Mouse (Mus musculus): ENCODE results near the gene Ak9.
"Not testable (repeated sequence)": the region's sequence is repeated elsewhere in the genome, so short reads cannot be mapped to it uniquely, and the experiment has no call there.

Ak9 gene

DNA sequence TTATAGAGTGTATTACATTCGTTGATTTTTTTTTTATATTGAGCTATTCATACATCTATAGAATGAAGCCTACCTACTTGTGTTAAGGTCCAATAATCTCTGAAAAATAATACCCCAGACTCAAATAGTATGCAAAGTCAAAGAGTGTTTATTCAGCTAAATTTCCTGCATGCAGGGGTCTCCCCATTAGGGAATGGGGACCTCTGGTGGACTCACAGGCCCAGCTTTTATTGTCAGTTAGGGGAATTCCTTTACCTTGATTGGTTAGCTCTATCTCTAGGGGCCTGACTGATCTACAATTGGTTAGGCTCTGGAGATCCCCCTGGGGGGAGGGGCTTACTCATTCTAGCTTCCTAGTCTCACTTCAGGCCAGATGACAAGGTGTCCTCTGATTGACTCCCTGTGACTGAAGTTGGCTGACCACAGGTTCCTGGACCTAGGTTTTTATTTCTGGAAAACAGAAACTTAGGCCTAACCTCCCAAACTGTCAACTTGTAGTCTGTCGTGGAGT is 28.8 kb downstream of the Ak9 start:
- peak; percentile 5 for DNase-seq (ENCODE audit: low read depth)

DNA sequence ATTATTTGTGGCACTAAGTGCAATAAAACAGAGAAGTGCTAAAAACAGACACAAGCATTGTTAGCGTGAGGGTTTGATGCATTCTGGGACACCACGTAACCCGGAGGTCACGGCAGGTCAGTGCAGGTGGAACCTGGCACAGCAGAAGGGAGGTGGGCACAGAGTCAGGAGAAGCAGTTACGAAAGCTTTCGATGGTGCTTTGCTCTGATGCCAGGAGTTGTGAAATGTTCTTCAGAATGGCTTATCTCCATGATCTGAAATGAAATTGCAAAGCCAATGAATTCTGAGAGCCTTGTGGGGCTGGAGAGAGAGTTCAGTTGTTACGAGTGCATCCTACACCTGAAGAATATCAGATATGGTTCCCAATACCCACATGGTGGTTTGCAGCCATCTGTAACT is 37.6 kb downstream of the Ak9 start:
- peak; percentile 7 for DNase-seq (ENCODE audit: low read depth)

DNA sequence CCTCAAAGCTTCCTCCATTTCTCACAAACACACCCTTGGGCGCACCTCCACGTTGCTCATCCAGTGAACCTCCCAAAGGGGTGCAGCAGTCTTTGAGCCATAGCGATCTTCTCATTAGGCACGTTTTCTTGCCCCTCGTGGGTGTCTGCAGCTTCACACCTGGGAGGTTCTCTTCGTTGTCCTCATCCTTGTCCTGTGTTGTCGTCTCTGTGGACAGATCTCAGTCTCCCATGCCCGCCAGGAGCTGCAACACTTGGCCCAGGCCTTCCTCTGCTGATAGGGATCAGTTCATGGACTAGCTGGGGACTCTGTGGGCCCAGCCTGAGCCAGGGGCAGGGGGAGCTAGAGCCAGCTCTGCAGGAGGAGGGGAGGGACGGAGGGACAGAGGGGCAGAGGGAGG is 61.3 kb downstream of the Ak9 start:
- no peak for DNase-seq (ENCODE audit: low read depth)

DNA sequence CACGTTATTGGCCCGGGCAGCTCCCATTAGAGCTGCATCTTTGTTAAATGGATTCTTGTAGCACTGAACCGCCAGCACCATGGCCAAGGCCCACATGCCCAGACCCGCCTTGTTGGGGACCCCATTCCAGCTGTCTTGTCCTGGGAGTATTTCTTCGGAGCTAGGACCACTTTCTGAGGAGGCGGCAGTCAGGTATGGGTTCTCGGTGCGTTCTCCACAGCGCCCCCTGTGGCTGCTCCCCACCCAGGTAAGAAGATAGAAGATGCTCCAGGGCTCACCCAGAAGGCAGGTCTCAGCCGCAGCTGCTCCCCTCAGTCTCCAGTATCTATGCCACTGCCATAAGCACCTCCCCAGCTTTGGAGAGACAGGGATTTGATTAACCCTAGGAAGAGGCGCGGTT is 76.7 kb downstream of the Ak9 start:
- no peak for DNase-seq (ENCODE audit: low read depth)

DNA sequence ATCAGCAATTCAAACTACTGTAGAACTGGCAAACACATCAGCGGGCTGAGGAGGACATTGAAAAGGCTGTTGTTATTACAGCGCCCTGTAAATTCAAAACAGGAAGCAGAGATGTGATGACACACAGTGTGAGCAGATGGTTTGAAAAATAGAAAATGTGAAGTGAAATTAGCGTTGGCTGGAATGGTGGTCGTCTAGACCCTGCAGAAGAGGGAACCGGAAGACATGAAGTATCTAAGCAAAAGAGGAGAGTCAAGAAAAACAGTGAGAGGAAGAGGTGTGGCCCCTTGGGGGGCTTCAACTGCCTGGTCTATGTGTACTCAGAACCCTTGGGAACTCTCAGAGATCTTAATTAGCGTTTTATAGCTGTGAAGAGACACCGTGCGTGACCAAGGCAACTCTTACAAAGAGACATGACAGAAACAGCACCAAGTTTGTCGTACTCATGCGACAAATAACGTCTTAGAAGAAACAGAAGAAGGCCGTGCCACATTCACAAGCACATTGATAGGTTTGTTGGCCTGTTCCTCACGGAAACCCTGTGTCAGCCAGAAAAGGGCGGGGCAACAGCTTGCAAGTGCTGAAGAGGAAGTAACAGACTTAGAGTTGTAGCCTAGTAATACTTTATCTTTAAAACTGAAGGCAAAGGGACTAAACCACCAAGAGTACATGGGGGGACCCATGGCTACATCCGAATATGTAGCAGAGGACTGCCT is 81.9 kb downstream of the Ak9 start:
- peak; percentile 75 for DNase-seq (ENCODE audit: low read depth)

DNA sequence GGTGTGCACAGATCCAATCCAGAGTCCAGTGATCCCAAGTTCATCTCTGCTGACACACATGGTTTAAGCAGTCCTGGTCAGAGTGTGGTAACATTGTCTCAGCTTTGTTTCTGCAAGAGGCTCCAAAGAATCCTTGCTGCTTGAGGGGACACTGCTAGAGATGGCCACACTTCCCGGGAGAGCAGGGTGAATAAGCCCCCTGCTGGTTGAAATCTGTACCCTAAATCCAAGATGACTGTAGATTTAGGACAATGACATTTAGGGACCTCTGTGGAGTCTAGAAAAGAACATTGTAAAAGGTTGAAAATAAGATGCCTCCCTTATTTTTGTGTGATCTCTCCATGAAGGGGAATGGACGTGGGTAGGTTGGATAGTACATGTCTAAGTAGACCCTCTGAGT is 89.8 kb downstream of the Ak9 start:
- DNase-seq (ENCODE audit: low read depth), result peak; percentile 28

DNA sequence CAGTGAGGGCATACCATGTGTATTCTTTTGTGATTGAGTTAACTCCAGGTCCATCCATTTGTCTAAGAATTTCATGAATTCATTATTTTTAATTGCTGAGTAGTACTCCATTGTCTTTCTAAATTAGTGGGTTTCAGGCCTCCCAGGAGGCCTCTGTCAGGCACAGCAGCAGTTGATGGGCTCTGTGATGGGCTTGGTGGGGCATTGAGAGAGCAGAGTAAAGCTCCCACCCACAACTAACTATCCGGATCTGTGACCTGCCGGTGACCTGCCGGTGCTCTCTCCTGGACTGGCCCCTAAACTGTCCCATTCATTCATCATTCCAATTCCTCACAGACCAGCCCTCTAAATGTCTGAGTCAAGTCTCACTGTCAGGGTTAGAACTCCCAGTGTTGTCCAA is 97.3 kb downstream of the Ak9 start:
- DNase-seq (ENCODE audit: low read depth), result no peak

DNA sequence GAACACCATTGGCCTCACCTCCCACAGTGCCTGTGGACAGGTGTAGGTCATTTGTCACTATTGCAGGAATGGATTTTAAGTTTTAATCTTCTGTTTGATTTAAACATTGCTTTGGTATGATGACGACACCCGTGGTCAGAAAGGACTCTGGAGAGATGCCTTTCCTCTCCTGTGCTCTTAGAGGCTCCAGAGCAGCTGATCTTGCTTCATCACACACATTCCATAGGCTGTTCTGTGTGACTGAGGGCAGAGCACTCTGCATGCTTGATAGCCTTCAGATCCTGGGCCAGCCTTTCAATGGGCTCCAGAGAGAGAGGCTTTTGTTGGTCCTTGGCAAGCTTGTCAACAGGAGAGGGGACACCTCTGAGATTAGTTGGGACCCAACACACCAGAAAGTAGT is 99.6 kb downstream of the Ak9 start:
- DNase-seq (ENCODE audit: low read depth), result no peak

DNA sequence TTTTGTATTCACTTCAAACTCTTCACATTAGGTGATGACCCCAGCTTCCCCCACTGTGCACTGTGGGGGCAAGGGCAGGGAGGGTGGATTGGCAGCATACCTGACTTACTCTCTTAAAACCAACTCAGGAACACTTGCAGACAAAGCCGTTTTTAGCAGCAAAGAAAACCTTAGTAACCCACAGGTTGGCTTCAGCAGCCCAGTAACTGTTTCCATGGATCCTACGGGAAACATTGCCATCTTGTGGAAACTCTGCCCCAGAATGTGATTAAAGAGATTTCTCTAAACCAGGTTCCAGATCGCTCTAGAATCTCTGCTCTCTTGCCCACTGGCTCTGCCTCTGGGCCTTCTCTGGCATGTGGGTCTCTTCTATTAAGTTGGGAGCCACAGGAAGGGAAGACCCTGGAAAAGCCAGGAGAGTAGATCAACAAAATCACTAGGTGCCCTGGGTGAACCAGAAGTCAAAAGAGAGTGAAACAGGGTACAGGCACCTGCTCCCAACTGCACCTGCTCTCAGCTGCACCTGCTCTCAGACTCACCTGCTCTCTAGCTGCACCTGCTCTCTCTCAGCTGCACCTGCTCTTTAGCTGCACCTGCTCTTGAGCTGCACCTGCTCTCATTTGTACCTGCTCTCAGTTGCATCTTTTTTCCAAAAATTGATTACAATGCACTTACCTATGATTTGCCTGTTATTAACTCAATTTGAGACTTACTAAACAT is 100.3 kb downstream of the Ak9 start:
- DNase-seq (ENCODE audit: low read depth), result no peak

DNA sequence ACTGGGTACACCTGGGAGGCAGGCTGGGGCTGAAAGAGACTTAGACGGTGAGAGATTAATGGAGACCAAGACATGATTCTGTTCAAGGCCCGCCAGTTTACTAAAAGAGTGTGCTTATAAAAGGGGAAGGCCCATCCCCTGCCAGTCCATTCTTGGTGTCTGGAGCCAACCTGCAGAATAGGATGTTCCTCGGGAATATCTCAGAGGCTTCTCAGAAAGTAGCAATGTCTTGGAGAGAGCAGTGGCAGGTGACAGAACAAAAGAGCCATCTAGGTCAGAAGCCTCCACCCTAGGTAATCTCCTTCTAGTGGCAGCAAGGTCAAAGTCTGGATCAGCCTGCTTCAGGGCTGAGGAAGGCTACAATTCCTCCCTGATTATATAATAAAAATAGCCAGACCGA is 106.4 kb downstream of the Ak9 start:
- not testable (repeated sequence) for DNase-seq (ENCODE audit: low read depth)

DNA sequence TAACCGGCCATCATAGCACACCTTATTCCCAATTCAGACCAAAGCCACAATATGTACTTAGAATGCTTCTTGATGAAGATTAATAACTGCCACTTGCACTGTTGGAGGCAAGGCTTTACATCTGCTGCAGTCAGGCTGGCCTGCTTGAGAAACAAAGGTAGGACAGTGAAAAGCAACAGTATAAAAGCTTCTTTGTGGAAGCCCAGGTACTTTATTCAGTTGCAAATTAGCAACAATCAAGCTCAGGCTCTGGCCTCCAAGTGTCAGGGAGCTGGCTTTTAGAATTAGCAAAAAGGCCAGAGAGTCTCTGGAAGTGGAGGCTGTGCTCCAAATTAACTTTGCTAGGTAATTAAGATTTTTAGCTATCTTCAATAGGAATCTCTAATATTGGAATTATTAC is 107.0 kb downstream of the Ak9 start:
- not testable (repeated sequence) for DNase-seq (ENCODE audit: low read depth)

DNA sequence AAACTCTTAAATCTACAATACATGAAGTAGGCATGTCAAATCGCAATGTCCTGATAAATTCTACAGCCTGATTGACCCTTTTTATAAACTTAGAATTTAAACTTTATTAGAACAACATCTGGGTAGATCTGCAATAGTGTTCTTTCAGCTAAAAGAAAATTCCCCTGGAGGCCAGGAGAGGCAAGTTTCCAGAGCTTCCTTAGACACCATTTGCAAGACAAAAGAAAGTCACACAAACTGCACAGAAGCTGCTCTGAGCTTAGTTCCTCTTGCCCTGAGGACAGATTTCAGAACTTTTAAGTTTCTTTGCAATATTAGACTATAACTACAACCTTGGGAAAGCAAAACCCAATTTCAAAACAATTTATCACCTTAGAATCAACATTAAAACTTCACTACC is 109.7 kb downstream of the Ak9 start:
- DNase-seq (ENCODE audit: low read depth), result not testable (repeated sequence)

DNA sequence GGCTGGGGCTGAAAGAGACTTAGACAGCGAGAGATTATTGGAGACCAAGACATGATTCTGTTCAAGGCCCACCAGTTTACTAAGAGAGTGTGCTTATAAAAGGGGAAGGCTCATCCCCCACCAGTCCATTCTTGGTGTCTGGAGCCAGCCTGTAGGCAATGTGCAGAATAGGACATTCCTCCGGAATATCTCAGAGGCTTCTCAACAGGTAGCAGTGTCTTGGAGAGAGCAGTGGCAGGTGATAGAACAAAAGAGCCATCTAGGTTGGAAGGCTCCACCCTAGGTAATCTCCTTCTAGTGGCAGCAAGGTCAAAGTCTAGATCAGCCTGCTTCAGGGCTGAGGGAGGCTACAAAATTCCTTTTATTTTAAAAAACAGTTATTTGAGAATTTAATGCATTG is 111.6 kb downstream of the Ak9 start:
- DNase-seq (ENCODE audit: low read depth), result not testable (repeated sequence)

DNA sequence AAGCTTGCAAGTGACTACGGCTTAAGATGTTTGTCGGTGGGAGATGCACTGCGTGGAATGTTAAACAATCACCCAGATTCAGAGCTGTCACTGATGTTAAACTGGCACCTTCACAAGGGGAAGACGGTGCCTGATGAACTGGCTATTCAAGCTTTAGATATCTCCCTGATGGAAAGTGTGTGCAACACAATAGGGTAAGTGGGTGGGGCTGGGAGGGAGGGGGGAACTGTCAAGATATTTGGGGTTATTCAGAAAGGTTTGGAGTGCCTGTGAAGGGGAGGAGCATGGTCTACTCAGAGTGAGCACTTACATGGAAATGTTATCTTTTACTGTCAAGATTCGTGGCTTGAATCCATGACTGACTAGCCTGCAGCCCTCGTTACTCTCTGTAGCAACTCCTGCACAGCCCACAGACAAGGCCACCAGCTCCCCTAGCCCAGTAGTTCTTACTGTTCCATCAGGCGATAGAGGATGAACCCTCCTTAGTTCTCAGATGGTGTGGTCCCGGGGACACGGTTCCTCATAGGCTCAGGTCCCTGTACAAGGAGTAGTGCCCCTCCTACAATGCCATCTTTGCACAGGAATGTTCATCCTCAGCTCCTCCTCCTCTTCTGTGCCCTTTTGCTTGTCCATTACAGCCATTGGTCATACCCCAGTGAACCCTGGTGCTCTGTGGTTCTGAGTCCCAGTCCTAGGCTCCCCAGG is 116.9 kb downstream of the Ak9 start:
- no peak for DNase-seq (ENCODE audit: low read depth)

DNA sequence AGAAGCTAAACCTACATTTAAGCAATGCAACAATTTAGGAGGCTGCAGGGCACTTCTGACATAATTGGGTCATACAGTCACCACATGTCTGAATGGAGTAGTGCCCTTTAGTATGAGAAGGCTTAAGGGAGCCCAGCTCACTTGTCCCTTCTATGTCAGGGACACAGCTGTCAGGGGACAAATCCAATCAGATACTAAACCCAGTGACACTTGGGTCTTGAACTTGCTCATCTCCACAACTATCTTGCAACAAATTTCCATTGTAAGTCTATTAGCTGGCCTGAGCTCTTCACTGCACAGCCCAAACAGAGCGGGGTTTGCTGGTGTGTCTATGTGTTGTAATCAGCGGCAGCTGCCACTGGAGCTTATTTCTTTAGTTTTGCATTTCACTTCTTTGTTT is 119.9 kb downstream of the Ak9 start:
- DNase-seq (ENCODE audit: low read depth), result no peak

DNA sequence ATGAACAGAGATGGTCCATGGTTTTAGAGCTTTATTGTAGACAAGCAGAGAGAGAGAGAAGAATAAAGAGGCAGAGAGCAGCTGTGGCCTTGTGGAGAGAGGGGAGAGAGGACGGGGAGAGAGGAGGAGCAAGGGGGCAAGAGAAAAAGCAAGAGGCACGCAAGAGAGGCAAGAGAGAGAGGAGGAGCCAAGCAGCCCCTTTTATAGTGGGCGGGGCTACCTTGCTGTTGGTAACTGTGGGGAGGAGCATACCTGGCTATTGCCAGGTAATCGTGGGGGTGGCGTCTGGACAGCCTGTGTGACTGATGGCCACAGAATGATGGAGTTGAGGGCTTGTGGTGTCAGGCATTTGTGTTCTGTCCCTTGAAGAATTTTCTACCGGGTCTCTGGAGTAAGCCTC is 122.6 kb downstream of the Ak9 start:
- DNase-seq (ENCODE audit: low read depth), result no peak

DNA sequence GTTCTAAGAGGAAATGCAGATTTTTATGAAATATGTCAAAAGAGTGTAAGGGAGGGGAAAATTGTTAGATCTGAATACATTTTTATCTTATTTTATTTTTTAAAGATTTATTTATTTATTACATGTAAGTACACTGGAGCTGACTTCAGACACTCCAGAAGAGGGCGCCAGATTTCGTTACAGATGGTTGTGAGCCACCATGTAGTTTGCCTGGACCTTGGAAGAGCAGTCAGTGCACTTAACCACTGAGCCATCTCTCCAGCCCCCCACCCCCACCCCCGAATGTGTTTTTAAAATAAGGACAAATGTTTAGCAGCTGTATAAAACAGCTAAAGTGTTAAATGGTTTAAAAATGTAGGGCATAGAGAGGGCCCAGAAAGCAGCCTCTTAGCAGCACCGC is 130.8 kb downstream of the Ak9 start:
- peak; percentile 48 for DNase-seq (ENCODE audit: low read depth)

DNA sequence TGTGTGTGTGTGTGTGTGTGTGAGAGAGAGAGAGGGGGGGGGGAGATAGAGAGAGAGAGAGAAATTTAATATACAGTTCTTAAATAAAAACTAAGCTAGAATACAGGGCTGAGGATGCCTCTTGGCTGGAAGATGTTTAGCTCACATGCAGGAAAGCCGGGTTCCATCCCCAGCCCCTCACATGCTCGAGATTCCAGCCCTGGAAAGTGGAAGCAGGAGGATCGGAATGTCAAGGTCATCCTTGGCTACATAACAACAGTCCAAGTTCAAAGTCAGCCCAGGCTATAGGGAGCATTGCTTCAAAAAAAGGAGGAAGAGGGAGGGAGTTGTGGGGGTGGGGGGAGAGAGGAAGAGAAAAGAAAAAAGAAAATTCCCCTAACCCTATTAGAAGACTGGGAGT is 131.4 kb downstream of the Ak9 start:
- DNase-seq (ENCODE audit: low read depth), result no peak

DNA sequence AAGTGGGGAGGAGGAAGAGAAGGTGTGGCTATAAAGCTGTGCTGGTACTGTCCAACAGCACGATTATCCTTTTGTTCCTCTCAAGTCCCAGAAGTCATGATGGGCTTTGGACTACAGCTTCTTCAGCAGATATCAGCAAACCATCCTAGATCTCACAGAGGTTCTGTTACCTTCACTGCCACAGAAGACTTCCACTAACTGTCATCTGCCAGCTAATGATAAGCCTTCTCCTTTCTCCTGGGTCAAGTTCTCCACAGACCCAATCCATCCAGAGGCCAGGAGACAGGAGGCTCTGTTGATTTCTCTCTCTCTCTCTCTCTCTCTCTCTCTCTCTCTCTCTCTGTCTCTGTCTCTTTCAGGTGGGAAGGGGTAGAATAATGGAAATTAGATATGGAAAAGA is 144.4 kb downstream of the Ak9 start:
- no peak for DNase-seq (ENCODE audit: low read depth)

DNA sequence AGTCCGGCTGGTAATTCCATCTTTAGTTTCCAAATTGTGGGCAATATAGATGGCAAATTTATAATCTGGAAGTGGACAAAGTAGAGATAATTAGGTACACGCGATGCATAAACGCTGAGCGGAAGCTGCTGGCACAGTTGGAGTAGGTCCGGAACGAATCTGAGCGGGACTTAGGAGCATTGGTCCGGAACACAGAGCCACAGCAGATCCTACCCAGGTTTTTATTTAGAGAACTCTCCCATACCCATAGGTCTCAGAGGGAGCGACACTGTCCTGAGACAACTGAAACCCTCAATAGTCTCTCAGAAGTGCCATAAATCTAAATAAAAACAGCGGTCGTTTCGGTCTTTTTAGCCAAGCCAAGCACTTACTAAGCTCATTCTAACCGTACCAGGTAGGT is 145.9 kb downstream of the Ak9 start:
- DNase-seq (ENCODE audit: low read depth), result no peak

DNA sequence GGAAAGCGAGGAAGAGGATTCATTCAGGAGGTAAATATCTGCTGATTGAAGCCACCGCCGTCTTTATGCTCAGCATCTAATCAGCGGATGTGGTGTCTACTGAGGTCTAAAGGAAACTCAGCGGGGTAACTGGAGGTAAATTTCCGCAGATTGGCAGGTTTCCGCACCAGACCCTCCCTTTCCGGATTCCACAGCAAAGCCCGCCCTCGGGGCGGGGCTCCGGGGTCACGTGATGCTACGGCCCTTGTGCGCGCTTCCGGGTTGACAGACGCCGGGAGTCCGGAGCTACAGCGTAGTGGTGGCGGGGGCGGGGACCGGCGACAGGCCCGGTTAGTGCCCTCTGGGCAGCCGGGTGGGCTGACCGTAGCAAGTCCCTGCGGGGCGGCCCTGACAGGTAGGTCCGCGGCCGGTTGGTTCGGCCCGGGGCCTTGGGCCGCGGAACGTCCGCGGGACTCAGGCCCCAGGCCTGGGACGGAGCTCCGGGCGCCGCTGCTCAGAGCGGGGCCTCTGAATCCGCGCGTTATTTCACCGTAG is 146.4 kb downstream of the Ak9 start, which contains the start of gene Zbtb24:
Zbtb24 (plus strand) TSS at position 247 of the 534 bp plus-strand sequence.
- peak; percentile 97 for DNase-seq (ENCODE audit: low read depth)

DNA sequence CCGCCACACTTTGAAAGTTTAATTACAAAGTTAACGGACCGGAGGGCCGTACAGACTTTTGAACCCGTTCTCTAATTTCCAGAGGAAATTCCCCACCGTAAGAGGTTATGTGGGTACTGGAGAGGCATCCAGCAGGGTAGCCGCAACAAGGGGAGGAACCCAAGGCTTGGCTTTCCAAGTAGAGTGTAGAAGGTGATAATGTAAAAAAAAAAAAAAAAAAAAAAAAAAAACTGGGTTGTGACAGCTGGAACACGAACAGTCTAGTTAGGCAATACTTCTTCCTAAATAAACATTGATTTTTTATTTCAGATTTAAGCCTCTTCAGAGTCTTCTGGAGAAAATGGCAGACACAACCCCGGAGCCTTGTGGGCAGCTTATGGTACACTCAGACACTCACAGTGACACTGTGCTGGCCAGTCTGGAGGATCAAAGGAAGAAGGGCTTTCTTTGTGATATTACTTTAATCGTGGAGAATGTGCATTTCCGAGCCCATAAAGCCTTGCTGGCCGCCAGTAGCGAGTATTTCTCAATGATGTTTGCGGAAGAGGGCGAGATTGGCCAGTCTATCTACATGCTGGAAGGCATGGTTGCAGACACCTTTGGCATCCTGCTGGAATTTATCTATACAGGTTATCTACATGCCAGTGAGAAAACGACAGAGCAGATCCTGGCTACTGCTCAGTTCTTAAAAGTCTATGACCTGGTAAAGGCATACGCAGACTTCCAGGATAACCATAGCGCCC is 147.2 kb downstream of the Ak9 start:
- peak; percentile 20 for DNase-seq (ENCODE audit: low read depth)

All from 416B (cell line).